Mouse (Mus musculus) urinary bladder, adult 2 months (tissue): ENCODE data around the gene Mrnip. TPM values are rescaled to one million over a fixed set of nuclear protein-coding genes. Genes with fewer than 3 reads are reported as not detected.
A peak's percentile ranks its signal among the peaks of the same experiment; 100 is the strongest.

Experiments used
- DNase-seq: peaks from one replicate; pipeline ENCODE4 v3.0.0; 2022; ENCODE audit warnings: low spot score
- polyA plus RNA-seq: library from polyadenylated mRNA; depleted of rRNA; stranded (reverse); fragments of >200 nt; gene quantifications from 2 replicates; pipeline ENCODE4 v1.2.3, GENCODE M21; 2012

The Mrnip gene
- polyA plus RNA-seq, 1 experiment: 11.5 TPM

GRCm38 (mm10) chr11:50158346-50158745, 15.9 kb upstream of the Mrnip start:
- no peak for DNase-seq

DNA sequence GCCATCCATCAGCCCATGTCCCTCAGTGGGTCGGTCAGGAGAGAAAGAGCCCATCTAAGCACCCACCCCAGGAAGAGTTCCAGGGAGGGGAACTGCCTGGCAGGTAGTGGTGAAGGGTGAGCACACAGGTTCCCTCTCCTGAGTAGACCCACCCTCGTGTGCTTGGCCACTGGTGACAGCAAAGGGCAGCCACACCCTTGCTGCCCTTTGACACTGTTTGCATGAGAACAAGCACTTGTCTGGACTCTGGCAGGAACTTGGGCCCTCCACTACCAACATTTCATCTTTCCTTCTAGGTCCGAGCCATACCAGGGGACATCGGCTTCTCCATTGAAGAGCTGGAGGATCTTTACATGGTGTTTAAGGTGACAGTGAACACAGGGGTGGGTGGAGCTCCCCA, 14.9 kb upstream of the Mrnip start:
- DNase-seq: no peak

DNA sequence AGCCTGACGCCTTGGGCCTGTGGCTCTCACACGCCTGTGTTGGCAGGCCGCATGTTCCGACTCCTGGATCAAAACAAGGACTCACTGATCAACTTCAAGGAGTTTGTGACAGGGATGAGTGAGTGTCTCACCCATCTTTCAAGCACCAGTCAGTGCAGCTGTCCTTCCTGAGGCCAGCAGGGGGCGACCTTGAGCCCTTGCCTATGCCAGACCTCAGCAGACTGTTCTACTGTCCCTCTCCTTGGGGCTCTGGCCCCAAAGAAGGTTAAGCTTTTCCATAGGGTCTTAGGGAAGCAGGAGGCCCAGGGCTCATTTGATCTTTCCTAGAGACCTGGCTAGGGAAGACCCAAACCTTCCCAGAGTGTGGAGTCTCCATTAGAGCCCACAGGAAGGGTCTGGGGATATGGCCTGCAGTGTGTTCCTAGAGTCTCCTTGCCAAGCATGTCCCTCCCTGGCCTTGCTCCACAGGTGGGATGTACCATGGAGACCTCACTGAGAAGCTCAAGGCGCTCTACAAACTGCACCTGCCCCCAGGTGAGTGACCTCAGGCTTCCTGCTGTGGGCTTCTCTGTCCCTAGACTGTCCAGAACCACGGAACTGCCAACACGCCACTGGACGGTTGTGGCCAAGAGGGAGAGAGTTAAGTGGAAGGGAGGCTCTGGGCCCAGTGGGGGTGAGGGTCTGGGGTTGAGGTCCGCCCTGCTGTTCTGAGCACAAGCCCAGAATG, 12.5 kb upstream of the Mrnip start:
- DNase-seq: peak; percentile 38

- DNase-seq: no peak
Observed at GRCm38 (mm10) chr11:50162338-50163050, 11.8 kb upstream of the Mrnip start.

- DNase-seq: no peak
Observed at GRCm38 (mm10) chr11:50168352-50168751, 5.9 kb upstream of the Mrnip start.

DNA sequence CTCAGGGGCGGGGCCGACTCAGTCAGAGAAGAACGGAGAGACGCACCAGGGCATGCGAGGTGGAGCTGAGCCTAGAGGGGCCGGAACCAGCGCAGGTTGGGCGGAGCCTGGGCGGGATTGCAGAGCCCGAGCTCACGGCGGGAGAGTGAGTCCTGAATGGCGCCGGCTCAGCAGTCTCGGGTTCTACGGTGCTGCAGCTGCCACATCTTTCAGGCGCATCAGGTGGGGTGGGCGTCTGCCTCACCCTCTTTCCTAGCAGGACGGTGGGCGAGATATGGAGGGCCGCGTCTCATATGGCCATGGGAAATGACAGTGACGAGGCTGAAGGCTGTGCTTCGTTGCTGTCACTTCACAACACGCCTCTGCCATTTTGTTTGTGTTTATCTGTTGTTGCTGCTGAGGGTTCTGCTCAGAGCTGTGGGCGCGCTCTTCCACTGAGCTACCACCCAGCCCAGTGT, 515 bp downstream of the Mrnip start:
- peak; percentile 83 for DNase-seq

DNA sequence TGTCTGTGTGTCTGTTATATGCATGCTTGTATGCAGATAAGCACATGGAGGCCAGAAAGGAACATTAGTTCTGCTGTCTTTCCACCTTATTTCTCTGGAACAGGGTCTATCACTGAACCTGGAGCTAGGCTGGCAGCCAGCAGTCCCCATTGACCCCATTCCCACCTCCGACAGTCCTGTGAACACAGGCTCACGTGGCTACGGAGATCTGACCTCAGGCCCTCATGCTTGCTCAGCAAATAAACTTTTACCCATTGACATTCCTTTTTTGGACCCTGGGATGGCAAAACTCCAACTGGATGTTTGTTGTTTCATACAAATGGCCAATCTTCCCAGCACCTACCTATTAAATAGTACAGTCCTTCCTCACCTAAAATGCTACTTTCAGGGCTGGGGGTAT, 2.1 kb downstream of the Mrnip start:
- DNase-seq: no peak

DNA sequence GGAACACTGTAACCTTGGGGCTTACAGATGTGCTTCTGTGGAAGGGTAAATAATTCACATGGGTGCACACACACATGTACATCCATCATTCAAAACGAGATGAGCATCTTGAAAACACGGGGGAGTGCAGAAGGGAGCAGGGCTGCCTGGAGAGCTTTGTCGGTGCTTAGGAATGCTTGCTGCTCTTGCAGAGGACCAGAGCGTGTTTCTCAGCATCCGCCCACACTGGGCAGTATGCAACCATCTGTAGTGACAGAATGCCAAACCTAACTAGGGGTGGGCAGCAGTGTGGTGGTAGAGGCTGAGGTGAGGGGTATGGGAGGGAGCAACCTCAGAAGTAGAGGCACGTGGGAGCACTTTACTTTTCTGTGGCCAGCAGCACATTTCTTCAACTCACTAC, 2.9 kb downstream of the Mrnip start:
- DNase-seq: no peak

- no peak for DNase-seq
Observed at GRCm38 (mm10) chr11:50178532-50179488, 4.6 kb downstream of the Mrnip start.

DNA sequence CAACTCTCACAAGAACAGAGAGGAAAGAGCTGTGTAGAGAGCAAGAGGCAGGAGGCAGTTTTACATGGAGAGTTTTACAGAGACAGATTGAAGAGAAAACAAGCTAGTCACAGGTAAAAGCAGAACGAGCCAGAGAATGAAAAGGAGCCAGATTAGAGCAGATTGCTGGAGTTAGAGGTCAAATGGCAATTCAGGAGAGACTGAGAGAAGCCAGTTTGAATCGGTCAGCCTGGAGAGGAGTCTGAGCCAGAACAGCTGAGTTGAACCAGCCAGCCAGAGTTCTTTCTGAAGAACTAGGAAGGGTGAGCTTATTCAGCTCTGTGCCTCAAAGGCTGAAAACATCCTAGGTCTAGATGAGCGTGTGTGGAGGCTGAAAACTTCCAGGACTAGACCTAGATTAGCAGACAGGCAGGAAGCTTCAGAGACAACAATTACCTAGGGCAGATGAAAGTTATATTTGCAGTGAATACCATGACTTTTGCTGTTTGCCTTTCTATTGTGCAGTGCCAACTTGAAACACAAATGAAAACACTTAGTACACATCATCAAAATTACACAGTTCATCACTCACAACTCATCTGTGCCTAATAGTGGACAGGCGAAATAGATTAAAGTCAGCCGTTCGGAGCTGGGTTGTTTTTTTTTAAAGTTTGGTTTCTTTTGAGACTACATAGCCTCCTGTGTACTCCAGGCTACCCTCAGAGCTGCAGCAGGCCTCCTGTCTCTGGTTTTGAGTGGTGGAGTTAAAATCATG, 6.4 kb downstream of the Mrnip start:
- no peak for DNase-seq

DNA sequence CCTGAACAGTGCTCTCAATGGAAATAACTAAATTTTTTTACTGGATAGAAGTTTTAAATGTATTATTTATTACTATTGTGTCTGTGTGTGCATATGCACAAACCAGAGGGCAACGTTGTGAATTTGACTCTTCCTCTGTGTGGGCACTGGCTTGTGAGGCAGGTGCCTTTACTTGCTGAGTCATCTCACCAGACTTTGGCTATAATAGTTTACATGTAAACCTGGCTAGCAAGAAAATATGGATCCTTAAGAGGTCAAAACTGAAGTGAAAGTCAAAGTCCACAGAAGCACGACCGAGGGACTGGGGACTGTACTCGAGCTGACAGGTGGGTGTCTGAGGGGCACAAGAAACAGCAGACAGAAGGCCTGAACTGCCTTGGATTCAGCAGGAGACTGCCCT, 8.5 kb downstream of the Mrnip start:
- DNase-seq: no peak

DNA sequence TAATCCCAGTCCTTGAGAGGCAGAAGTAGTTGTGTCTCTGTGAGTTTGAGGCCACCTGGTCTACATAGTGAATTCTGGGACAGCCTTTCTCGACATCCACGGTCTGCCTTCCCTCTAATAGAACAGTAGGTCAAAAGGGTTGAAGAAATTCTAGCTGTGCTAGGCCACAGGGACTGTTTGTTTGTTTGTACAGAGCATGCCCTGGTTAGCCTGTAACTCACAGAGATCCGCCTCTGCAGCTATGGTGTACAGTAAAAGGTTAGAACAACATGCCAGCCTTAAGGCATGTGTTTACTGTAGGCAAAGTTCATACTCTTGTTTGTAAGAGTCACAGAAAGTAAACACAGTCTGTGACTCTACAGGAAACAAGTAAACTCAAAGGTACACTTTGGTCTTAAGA, 10.5 kb downstream of the Mrnip start:
- no peak for DNase-seq

DNA sequence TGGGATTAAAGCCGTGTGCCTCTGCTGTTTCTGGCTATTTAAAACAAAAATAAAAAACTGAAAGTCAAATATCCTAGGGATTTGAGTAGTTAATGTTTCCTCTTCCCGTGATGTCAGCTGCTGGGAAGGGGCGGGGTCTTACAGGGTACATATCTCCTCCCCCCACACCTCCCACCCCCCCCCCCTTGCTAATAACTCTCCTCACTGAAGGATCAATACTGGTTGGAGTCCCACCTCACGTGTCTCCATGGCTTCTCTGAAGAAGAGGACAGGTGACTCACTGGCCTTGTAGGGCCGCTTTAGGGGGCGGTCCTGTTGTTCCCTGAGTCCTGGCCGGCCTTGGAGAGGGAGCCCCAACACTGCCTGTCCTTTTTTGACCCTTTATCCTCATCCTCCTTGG, 14.4 kb downstream of the Mrnip start:
- DNase-seq: no peak

GRCm38 (mm10) chr11:50190362-50190761, 16.1 kb downstream of the Mrnip start:
- DNase-seq: no peak

DNA sequence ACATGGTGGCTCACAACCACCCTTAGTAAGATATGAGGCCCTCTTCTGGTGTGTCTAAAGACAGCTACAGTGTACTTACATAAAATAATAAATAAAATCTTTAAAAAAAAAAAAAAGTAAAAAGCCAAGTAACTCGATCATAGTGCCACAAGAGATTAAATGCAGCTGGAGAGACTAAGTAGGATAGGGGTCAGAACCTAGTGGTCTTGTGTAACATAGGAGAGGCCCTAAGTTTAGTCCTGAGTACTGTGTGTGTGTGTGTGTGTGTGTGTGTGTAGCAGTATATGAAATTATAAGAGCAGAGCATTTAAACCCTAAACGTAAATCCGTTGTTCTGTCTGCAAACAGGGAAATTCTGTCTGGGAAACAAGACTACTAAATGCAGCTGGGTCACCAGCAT, 18.0 kb downstream of the Mrnip start:
- DNase-seq: no peak

- no peak for DNase-seq
Observed at GRCm38 (mm10) chr11:50194070-50194469, 19.8 kb downstream of the Mrnip start.

- DNase-seq: no peak
Observed at GRCm38 (mm10) chr11:50194793-50195192, 20.5 kb downstream of the Mrnip start.

GRCm38 (mm10) chr11:50197500-50197899, 23.3 kb downstream of the Mrnip start:
- DNase-seq: no peak

DNA sequence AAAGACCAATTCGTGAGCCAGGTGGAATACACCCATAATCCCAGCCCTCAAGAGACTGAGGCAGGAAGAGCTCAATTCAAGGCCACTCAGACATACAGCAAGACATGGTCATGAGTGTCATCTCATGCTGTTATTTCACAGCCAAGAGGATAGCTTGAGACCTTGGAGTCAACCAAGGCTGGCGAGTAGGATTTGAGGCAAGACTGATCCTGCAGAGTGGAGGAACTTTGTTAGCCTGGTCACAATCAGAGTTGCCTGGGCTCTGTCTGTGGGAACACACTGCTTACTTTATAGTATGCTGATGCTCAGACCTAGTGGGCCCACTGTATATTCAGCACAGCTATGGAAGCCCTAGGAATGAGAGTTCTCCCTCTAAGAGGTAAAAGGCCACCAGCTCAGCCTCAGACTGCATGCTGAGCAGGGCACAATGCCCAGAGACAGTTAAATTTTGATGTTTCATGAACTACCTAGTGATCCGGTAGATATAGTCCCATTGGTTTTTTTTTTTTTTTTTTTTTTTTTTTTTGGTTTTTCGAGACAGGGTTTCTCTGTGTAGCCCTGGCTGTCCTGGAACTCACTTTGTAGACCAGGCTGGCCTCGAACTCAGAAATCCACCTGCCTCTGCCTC, 24.1 kb downstream of the Mrnip start:
- DNase-seq: no peak

DNA sequence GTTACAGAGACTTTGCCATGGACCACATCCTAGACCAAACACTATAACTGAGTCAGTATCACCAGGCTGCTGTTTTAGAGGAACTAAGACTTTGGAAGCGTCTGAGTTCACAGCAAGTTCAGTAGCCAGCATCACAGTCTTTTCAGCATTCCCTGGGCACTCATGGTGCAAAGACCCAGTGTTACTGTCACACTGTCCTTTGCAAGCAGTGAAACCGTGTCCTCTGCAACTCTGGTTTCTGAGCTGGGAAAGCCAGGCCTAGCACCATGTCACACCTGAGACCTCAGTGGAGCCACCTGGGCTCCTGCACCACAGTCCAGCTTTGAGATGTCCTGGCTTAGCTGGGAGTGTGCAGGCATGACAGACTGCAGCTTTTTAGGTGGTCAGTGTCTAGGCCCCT, 24.7 kb downstream of the Mrnip start:
- no peak for DNase-seq

GRCm38 (mm10) chr11:50200613-50201012, 26.4 kb downstream of the Mrnip start:
- DNase-seq: no peak
